ENCODE assay signal across 8 mouse cellular contexts in genomic region chr10:86779816-86780500, GRCm38 (mm10). TPM values are rescaled to one million over a fixed set of nuclear protein-coding genes. Genes with fewer than 3 reads are reported as not detected.
DNase-seq lines count a peak whose midpoint lies in the region; ATAC-seq lines count a peak whose summit lies in the region.

No protein-coding gene starts in this region.

- no peak for DNase-seq in lung, postnatal 36 days
- no peak for DNase-seq in embryonic facial prominence, embryonic 14.5 days (ENCODE audit: low spot score)
- DNase-seq in ovary, postnatal 14 days (ENCODE audit: low spot score), result no peak
- DNase-seq in frontal cortex, postnatal 14 days (ENCODE audit: low spot score in 2 of 2), result no peak

- WGBS in lung, embryonic 15.5 days, result 20% methylated on average over 12 of the region's 12 CpGs
- WGBS in embryonic facial prominence, embryonic 14.5 days, result 15% methylated on average over 12 of the region's 12 CpGs
- 24% methylated on average over 12 of the region's 12 CpGs for WGBS in intestine, embryonic 16.5 days
- WGBS in neural tube, embryonic 14.5 days, result 18% methylated on average over 12 of the region's 12 CpGs

- peak overlapping the region; percentile 96 for H3K4me2 ChIP-seq in lung, embryonic 15.5 days
- H3K4me2 ChIP-seq in embryonic facial prominence, embryonic 14.5 days (ENCODE audit: low read depth, low read length), result peak overlapping the region; percentile 89
- H3K4me2 ChIP-seq in intestine, embryonic 16.5 days (ENCODE audit: low read depth, low read length), result peak overlapping the region; percentile 100
- peak overlapping the region; percentile 91 for H3K4me2 ChIP-seq in neural tube, embryonic 14.5 days (ENCODE audit: low read depth, low read length)

- no peaks in the 10 kb centered on the region for H3K27me3 ChIP-seq in lung, embryonic 15.5 days
- H3K27me3 ChIP-seq in embryonic facial prominence, embryonic 14.5 days (replicated peaks; ENCODE audit: control insufficient read depth, insufficient read depth, low read length), result no peaks in the 10 kb centered on the region
- H3K27me3 ChIP-seq in intestine, embryonic 16.5 days (replicated peaks; ENCODE audit: control insufficient read depth, insufficient read depth, low read length), result no peaks in the 10 kb centered on the region
- peaks cover 4% of the 10 kb centered on the region; the same call in 1 of the 2 replicates for H3K27me3 ChIP-seq in neural tube, embryonic 14.5 days (ENCODE audit: control insufficient read depth, insufficient read depth, low read length)

- H3K4me3 ChIP-seq in lung, embryonic 15.5 days, result peak overlapping the region; percentile 61
- H3K4me3 ChIP-seq in embryonic facial prominence, embryonic 14.5 days (ENCODE audit: low read depth, low read length), result peak overlapping the region; percentile 66
- H3K4me3 ChIP-seq in intestine, embryonic 16.5 days (ENCODE audit: low read length), result peak overlapping the region; percentile 67
- H3K4me3 ChIP-seq in neural tube, embryonic 14.5 days (ENCODE audit: low read depth, low read length), result peak overlapping the region; percentile 74

- H3K36me3 ChIP-seq in lung, embryonic 15.5 days, result no peaks in the 10 kb centered on the region
- no peaks in the 10 kb centered on the region for H3K36me3 ChIP-seq in embryonic facial prominence, embryonic 14.5 days (ENCODE audit: control insufficient read depth, insufficient read depth, low read length)
- H3K36me3 ChIP-seq in intestine, embryonic 16.5 days (ENCODE audit: control insufficient read depth, insufficient read depth, low read length), result no peaks in the 10 kb centered on the region
- no peaks in the 10 kb centered on the region for H3K36me3 ChIP-seq in neural tube, embryonic 14.5 days (ENCODE audit: control insufficient read depth, insufficient read depth, low read length)

- H3K27ac ChIP-seq in lung, embryonic 15.5 days, result no peak overlapping the region
- no peak overlapping the region for H3K27ac ChIP-seq in embryonic facial prominence, embryonic 14.5 days (replicated peaks; ENCODE audit: low read depth, low read length)
- H3K27ac ChIP-seq in intestine, embryonic 16.5 days (ENCODE audit: low read length), result no peak overlapping the region
- peak overlapping the region; percentile 17; the same call in 1 of the 2 replicates for H3K27ac ChIP-seq in neural tube, embryonic 14.5 days (ENCODE audit: low read depth, low read length)

- peaks cover 25% of the 10 kb centered on the region for H3K4me1 ChIP-seq in lung, embryonic 15.5 days
- peaks cover 7% of the 10 kb centered on the region; the same call in 1 of the 2 replicates for H3K4me1 ChIP-seq in embryonic facial prominence, embryonic 14.5 days (ENCODE audit: control insufficient read depth, insufficient read depth, low read length)
- H3K4me1 ChIP-seq in intestine, embryonic 16.5 days (ENCODE audit: control insufficient read depth, insufficient read depth, low read length), result peaks cover 21% of the 10 kb centered on the region
- 0 out of 2 replicates have a peak, but pooled peaks cover 2% of the 10 kb centered on the region for H3K4me1 ChIP-seq in neural tube, embryonic 14.5 days (ENCODE audit: control insufficient read depth, insufficient read depth, low read length)

- peak overlapping the region; percentile 66 for H3K9ac ChIP-seq in lung, embryonic 15.5 days
- peak overlapping the region; percentile 75 for H3K9ac ChIP-seq in embryonic facial prominence, embryonic 14.5 days (ENCODE audit: low read depth, low read length)
- H3K9ac ChIP-seq in intestine, embryonic 16.5 days (ENCODE audit: low read depth, low read length), result peak overlapping the region; percentile 77
- peak overlapping the region; percentile 60 for H3K9ac ChIP-seq in neural tube, embryonic 14.5 days (replicated peaks; ENCODE audit: low read depth, low read length)

- no peak for ATAC-seq in lung, embryonic 15.5 days (ENCODE audit: borderline replicate concordance, extremely low read depth, low FRiP score, low TSS enrichment)
- ATAC-seq in embryonic facial prominence, embryonic 14.5 days (ENCODE audit: low read depth), result no peak
- no peak for ATAC-seq in intestine, embryonic 16.5 days
- ATAC-seq in neural tube, embryonic 14.5 days (ENCODE audit: low read depth), result no peak
- no peak for ATAC-seq in megakaryocyte progenitor cell, adult 5-6 weeks (replicated peaks; ENCODE audit: poor library complexity)

- no peaks in the 10 kb centered on the region for H3K9me3 ChIP-seq in lung, embryonic 15.5 days
- no peaks in the 10 kb centered on the region for H3K9me3 ChIP-seq in embryonic facial prominence, embryonic 14.5 days (ENCODE audit: control insufficient read depth, low read length)
- H3K9me3 ChIP-seq in intestine, embryonic 16.5 days (ENCODE audit: control insufficient read depth, low read length), result no peaks in the 10 kb centered on the region
- no peaks in the 10 kb centered on the region for H3K9me3 ChIP-seq in neural tube, embryonic 14.5 days (ENCODE audit: control insufficient read depth, low read length)

RNA-seq across cellular contexts. Expression of gene Nt5dc3, which starts 1.2 kb away (rescaled TPM):
- 1.4 and 1.5 TPM in 2 replicates for polyA plus RNA-seq in lung, embryonic 15.5 days (2015; fragmentation: Nextera tagmentation; extraction: Ambion mirVana)
- polyA plus RNA-seq in embryonic facial prominence, embryonic 14.5 days (2014; fragmentation: Nextera tagmentation; extraction: Ambion mirVana), result 2.3 TPM in 2 replicates
- 0.91 and 1.0 TPM in 2 replicates for polyA plus RNA-seq in intestine, embryonic 16.5 days (2015; fragmentation: Nextera tagmentation; extraction: Ambion mirVana)
- 14.9 and 15.8 TPM in 2 replicates for polyA plus RNA-seq in neural tube, embryonic 14.5 days (2014; fragmentation: Nextera tagmentation; extraction: Ambion mirVana)
- 3.4 and 4.2 TPM in 2 replicates for total RNA-seq in megakaryocyte progenitor cell, adult 5-6 weeks (2015)
- total RNA-seq in megakaryocyte progenitor cell, adult 5-6 weeks (2017), result 3.0 and 3.2 TPM in 2 replicates

RNA-seq across cellular contexts. Expression of gene Gm49358, which starts 16.2 kb away (rescaled TPM):
- not detected in 2 replicates for polyA plus RNA-seq in lung, embryonic 15.5 days (2015; fragmentation: Nextera tagmentation; extraction: Ambion mirVana)
- polyA plus RNA-seq in embryonic facial prominence, embryonic 14.5 days (2014; fragmentation: Nextera tagmentation; extraction: Ambion mirVana), result not detected in 2 replicates
- polyA plus RNA-seq in intestine, embryonic 16.5 days (2015; fragmentation: Nextera tagmentation; extraction: Ambion mirVana), result not detected in 2 replicates
- 1.9 TPM in 1 of 2 replicates, not detected in the other for polyA plus RNA-seq in neural tube, embryonic 14.5 days (2014; fragmentation: Nextera tagmentation; extraction: Ambion mirVana)
- total RNA-seq in megakaryocyte progenitor cell, adult 5-6 weeks (2015), result not detected in 2 replicates
- total RNA-seq in megakaryocyte progenitor cell, adult 5-6 weeks (2017), result 0.21 TPM in 1 of 2 replicates, not detected in the other
